Mouse (Mus musculus) T-helper 2 cell (primary cell): ENCODE measurements around the gene Sec14l1.

Source experiments
- in situ Hi-C: fragments of 300-600 bp; cut with MboI, MseI; formaldehyde crosslinking; loops from one replicate; pipeline ENCODE4 v1.15.1; 2025; ENCODE audit warnings: high pct_unique_total_duplicates

Gene Sec14l1

GRCm38 (mm10) chr11:117150467-117150966, 35.5 kb downstream of the Sec14l1 start:
- in situ Hi-C loops, result no loop called here

GRCm38 (mm10) chr11:117151461-117151860, 36.5 kb downstream of the Sec14l1 start:
- in situ Hi-C loops, result no loop called here

GRCm38 (mm10) chr11:117152541-117152940, 37.6 kb downstream of the Sec14l1 start:
- in situ Hi-C loops, result no loop called here

DNA sequence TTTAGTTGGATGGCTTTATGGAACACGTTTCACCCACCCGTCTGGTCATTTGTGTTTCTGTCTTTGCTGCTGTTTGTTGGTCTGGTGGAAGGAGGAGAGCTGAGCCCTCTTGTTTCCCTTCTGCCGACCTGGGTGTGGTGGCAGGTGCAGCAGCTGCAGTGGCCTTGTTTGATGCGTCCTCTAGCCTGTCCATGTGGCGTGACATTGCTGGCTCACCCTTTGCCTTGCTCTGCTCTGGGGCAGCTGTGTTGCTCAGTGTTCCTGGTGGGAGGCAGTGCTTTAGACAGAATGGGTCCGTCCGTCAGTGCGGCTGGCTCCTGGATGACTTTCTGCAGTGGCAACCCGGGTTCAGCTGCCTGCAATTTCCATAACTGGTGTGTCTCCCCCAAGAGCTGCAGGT, 38.6 kb downstream of the Sec14l1 start:
- in situ Hi-C loops, result no loop called here

DNA sequence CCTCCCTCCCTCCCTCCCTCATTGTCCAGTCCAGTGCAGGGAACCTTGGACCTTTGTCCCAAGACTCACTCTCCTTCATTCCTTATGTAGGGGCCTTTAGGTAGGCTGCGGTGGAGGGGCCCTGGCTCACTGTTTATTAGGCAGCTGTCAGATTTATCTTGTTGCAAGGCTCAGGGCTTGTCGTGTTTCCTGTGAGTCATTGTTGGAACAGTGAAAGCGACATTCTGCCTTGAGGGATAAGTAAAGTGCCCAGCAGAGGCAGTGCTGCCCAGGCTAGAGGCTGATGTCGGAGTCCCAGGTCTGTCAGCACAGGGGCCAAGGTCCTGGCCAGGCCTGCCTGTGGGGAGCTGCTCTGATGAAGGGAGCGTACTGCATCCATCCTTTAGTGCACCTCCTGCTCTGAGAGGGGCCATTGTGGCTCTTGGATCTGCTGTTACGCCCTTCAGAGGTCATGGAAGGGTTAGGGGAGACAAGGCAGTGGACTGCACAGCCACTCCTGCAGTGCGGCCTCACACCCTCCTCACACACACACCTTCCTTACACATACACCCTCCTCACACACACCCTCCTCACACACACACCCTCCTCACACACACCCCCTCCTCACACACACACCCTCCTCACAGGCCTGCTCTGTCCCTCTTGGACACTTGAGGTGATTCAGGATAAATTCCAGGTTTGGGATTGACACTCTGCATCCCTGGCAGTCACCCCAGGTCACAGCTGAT, 39.3 kb downstream of the Sec14l1 start:
- in situ Hi-C loops, result no loop called here

DNA sequence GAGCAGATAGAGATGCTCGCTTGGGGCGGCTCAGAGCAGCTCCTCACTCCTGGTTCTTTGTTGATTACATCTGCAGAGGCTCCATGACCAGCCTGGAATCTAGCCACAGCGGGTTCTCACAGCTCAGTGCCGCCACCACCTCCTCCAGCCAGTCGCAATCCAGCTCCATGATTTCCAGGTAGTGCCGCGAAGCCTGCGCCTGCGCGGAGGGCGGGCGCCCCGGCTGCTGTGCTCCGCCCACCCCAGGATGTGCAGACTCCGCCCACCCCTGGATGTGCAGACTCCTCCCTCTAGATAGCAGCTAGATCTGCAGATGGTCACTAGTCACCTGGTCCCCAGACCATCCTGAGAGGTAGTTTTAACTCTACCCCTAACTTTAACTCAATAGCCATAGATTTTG, 41.8 kb downstream of the Sec14l1 start:
- in situ Hi-C loops, result no loop called here

- in situ Hi-C loops, result no loop called here
Measured at GRCm38 (mm10) chr11:117158343-117158742, 43.4 kb downstream of the Sec14l1 start.

- in situ Hi-C loops, result no loop called here
Measured at GRCm38 (mm10) chr11:117159257-117159945, 44.4 kb downstream of the Sec14l1 start.

DNA sequence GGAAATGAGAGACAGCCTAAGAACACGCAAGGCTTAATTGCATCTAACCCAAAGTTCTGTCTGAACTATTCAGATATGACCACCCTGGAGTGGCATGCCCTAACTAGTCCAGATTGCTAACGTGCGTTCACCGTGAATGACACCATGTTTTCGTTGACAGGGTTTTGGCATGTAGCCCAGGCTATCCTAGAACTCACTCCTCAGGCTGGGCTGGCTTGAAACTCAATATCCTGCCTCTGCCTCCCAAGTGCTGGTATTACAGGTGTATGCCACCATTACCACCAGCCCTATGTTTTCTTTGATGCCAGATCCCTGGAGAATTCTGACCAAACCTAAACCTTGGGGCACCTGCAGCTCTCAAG, 45.0 kb downstream of the Sec14l1 start:
- in situ Hi-C loops, result no loop called here

- in situ Hi-C loops, result no loop called here
Measured at GRCm38 (mm10) chr11:117160791-117161190, 45.8 kb downstream of the Sec14l1 start.

DNA sequence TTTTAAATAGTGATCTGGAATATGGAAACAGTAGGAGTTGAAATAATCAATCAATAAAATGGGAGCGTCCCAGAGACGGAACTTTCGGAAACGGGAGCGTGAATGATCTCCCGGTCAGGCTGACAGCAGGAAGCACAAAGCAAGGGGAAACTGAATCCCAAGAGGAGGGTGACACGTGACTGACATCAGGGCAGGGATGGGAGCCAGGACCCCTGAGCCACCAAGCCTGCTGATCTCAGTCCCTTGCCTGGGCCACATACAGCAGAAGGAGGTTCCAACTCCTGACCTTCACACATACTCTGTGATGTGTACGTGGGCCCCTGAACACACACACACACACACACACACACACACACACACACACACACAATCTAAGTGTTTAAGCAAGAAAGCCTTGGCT, 46.6 kb downstream of the Sec14l1 start:
- in situ Hi-C loops, result no loop called here

- in situ Hi-C loops, result no loop called here
Measured at GRCm38 (mm10) chr11:117163098-117163497, 48.1 kb downstream of the Sec14l1 start.

DNA sequence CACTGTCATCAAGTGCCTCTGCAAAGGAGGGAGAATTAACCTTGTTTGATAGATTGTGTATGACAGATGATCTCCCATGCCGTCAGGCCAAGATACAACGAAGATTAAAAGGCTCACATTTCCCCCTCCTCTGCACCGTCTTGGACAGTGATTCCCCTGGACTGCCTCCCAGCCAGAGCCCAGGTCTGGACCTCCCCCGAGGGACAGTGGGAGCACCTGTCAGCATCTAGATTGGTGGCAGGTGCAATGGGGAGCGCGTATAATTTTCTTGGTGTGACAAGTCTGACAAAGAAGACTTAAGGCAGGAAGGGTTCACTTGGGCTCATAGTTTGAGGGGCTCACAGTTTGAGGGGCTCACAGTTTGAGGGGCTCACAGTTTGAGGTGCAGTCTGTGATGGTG, 48.8 kb downstream of the Sec14l1 start:
- in situ Hi-C loops, result no loop called here

DNA sequence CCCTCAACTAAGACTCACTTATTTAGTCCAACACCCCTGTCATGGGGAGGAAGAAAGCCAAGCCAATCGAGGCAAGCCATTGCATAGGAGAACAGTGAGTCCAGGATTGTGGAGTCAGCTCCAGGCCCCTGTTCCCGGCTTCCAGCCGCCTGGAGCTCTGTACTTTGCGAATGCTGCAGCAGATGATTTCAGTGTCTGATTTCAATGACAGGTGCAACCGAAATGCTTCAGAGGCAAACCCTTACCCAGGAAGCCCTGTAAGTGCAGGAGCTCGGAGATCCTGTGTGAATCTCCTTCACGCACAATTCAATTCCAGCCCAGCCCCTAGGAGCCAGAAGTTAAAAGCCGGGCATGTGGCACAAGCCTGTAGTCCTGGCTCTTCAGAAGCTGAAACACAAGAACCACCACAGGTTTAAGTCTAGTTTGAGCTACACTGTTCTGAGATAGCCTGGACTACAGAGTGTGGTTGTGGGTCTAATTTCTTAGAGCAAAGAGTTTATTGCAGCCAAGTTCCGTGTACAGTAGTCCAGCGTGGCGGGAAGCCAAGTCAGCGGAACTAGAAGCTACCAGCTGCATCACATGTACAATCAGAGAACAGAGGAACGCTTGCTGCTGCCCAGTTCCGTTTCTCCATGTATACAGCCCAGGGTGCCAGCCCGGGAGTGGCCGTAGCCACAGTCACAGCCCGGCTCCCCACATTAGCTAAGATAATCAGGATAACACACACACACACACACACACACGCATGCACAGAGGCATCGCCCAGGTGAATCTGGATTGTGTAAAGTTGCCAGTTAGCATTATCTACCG, 53.5 kb downstream of the Sec14l1 start:
- in situ Hi-C loops, result no loop called here

- in situ Hi-C loops, result no loop called here
Measured at GRCm38 (mm10) chr11:117169088-117169635, 54.2 kb downstream of the Sec14l1 start.

- in situ Hi-C loops, result no loop called here
Measured at GRCm38 (mm10) chr11:117169801-117170565, 55.0 kb downstream of the Sec14l1 start.

GRCm38 (mm10) chr11:117174098-117174892, 59.3 kb downstream of the Sec14l1 start:
- in situ Hi-C loops, result no loop called here

GRCm38 (mm10) chr11:117174924-117175323, 60.0 kb downstream of the Sec14l1 start:
- in situ Hi-C loops, result loop anchor here (5.0 kb wide), 1 partner anchor 103 kb away; no protein-coding TSS in a partner anchor

GRCm38 (mm10) chr11:117175472-117175871, 60.5 kb downstream of the Sec14l1 start:
- in situ Hi-C loops, result loop anchor here (5.0 kb wide), 1 partner anchor 103 kb away; no protein-coding TSS in a partner anchor

DNA sequence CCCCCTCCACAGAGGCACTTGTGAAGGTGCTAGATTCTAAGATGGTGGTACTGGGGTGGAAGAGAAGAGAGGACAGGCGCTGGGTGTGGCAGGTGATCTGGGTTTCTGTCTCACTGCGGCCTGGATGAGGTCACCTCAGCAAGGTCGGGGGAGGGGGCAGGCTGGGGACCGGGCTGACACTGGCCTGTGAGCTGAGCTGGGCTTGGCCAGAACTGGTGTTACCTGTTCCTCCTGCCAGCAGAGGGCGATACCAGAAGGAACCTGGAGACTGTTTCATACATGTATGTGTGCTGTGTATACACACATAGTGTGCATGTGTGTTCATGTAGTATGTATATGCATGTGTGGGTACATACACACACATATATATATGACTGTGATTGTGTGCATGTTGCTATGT, 61.3 kb downstream of the Sec14l1 start:
- in situ Hi-C loops, result loop anchor here (5.0 kb wide), 1 partner anchor 104 kb away; no protein-coding TSS in a partner anchor
